Mouse (Mus musculus) limb, embryonic 15.5 days (tissue): ENCODE data around the gene Cpped1. TPM values are rescaled to one million over a fixed set of nuclear protein-coding genes. Genes with fewer than 3 reads are reported as not detected.
A peak's percentile ranks its signal among the peaks of the same experiment; 100 is the strongest.

Source experiments
- ATAC-seq: fragments of 200-750 bp; cut with Nextera tagmentation; 2 replicates; pipeline ENCODE4 v1.8.0; 2017; ENCODE audit warnings: low read depth, moderate TSS enrichment; ENCODE audit not compliant: insufficient number of reproducible peaks, low FRiP score, low TSS enrichment
- H3K27ac ChIP-seq: fragments of 300-500 bp; sonication (generic); 2 replicates; pipeline ENCODE4 v1.5.1; 2015; ENCODE audit warnings: moderate library complexity, mild to moderate bottlenecking, inconsistent platforms
- H3K27me3 ChIP-seq: fragments of 300-500 bp; sonication (generic); 2 replicates; pipeline ENCODE4 v1.6.1; 2015; ENCODE audit warnings: inconsistent platforms
- H3K36me3 ChIP-seq: fragments of 300-500 bp; sonication (generic); 2 replicates; pipeline ENCODE4 v1.6.1; 2015; ENCODE audit warnings: inconsistent platforms
- H3K4me1 ChIP-seq: fragments of 300-500 bp; sonication (generic); 2 replicates; pipeline ENCODE4 v1.6.1; 2015; ENCODE audit warnings: inconsistent platforms
- H3K4me2 ChIP-seq: fragments of 300-500 bp; sonication (generic); 2 replicates; pipeline ENCODE4 v1.6.1; 2015; ENCODE audit warnings: mild to moderate bottlenecking, inconsistent platforms
- H3K4me3 ChIP-seq: fragments of 300-500 bp; sonication (generic); 2 replicates; pipeline ENCODE4 v1.5.1; 2015; ENCODE audit warnings: mild to moderate bottlenecking, inconsistent platforms
- H3K9ac ChIP-seq: fragments of 300-500 bp; sonication (generic); 2 replicates; pipeline ENCODE4 v1.6.1; 2015; ENCODE audit warnings: inconsistent platforms
- H3K9me3 ChIP-seq: fragments of 300-500 bp; sonication (generic); 2 replicates; pipeline ENCODE4 v1.6.1; 2016; ENCODE audit warnings: inconsistent platforms
- WGBS: fragments of 180-500 bp; shearing (Covaris S2); methylation state at CpG from one replicate; pipeline ENCODE4 v1.1.7; 2015; 5-methylcytosine and 5-hydroxymethylcytosine counted together
- polyA plus RNA-seq: library from polyadenylated mRNA; unstranded; fragments of >200 nt; fragmentation: Nextera tagmentation; extraction: Ambion mirVana; gene quantifications from 2 replicates; pipeline ENCODE4 v1.2.1, GENCODE M21; 2015

The Cpped1 gene
- 18.8 and 21.8 TPM in 2 replicates for polyA plus RNA-seq

DNA sequence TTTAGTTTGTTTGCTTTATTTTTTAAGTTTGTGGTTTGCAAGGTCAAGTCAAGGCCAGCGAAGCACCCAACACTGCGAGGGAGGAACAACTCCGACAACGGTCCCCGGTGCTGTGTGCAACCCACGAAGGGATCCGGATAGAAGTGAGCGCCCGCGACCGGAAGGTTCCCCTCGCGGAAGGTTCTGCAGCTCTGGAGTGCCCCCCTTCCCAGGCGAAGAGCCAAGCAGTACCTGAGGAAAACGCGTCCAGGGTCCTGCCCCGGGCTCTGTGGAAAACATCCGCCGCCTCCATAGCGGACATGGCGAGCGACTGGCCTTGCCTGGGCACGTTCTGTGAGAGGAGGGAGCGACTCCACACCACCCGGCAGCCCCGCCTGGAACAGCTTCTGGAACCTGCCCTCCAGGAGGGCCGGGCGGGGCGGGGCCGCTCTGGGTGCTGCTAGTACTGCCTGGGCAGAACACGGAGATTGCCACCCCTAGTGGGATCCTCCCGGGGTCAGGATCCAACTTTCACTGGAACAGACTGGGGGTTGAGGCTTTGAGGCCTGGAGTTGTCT, at the start of gene Cpped1:
Cpped1 (minus strand) TSS at position 411 of the 557 bp plus-strand sequence.
- WGBS = under 1% methylated on average over 29 of the region's 32 CpGs
- ATAC-seq = peak; percentile 91

GRCm38 (mm10) chr16:11940477-11940876, 31.2 kb upstream of the Cpped1 start:
- Histone ChIP-seq H3K4me1 (no peaks in the 10 kb centered on the region), H3K27ac (no peak overlapping the region), H3K9ac (no peak overlapping the region), H3K9me3 (no peaks in the 10 kb centered on the region), H3K27me3 (no peaks in the 10 kb centered on the region), H3K4me3 (no peak overlapping the region), H3K36me3 (no peaks in the 10 kb centered on the region), H3K4me2 (no peak overlapping the region)
- no peak for ATAC-seq

More for the DNA sequence above, at the start of gene Cpped1:
- Histone ChIP-seq H3K27ac (peak within 1 kb of the TSS; percentile 86), H3K27me3 (0 out of 2 replicates have a peak, but pooled peaks cover under 1% of the 10 kb centered on the region), H3K4me3 (peak within 1 kb of the TSS; percentile 60), H3K9me3 (no peaks in the 10 kb centered on the region), H3K4me1 (peaks cover 9% of the 10 kb centered on the region), H3K36me3 (no peaks in the 10 kb centered on the region), H3K4me2 (peak within 1 kb of the TSS; percentile 70), H3K9ac (peak within 1 kb of the TSS; percentile 60)

- ATAC-seq = no peak
- H3K27ac ChIP-seq = no peak overlapping the region
- no peak overlapping the region for H3K4me3 ChIP-seq
- WGBS = 77% methylated on average over 3 of the region's 3 CpGs
- H3K4me1 ChIP-seq = peaks cover 9% of the 10 kb centered on the region
- H3K9ac ChIP-seq = no peak overlapping the region
- H3K27me3 ChIP-seq = 0 out of 2 replicates have a peak, but pooled peaks cover 6% of the 10 kb centered on the region
- H3K9me3 ChIP-seq = no peaks in the 10 kb centered on the region
- no peaks in the 10 kb centered on the region for H3K36me3 ChIP-seq
- H3K4me2 ChIP-seq = no peak overlapping the region
Observed at GRCm38 (mm10) chr16:11910801-11911200, 1.6 kb upstream of the Cpped1 start.

DNA sequence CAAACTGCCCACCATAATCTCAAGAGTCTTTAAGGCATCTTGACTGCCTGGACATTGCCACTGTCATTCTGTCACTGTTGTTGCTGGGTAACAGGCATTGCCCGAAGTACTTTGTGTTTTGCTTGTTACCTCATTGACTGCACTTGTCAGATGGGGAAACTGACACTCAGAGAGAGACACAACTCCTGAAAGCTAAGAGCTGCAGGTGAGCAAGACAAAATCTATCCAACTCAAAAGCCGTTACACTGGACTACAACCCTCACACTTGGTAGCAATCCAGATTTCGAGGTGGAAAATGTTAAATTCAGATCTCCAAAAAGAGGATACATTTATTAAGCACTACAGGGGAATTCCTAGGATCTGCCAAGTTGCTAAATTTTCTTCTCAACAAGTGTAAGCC, 572 bp upstream of the Cpped1 start:
- no peaks in the 10 kb centered on the region for H3K36me3 ChIP-seq
- 75% methylated on average over 3 of the region's 3 CpGs for WGBS
- no peak overlapping the region for H3K9ac ChIP-seq
- no peak overlapping the region for H3K4me3 ChIP-seq
- H3K27ac ChIP-seq = no peak overlapping the region
- no peak for ATAC-seq
- no peak overlapping the region for H3K4me2 ChIP-seq
- peaks cover 9% of the 10 kb centered on the region for H3K4me1 ChIP-seq
- 0 out of 2 replicates have a peak, but pooled peaks cover 6% of the 10 kb centered on the region for H3K27me3 ChIP-seq
- no peaks in the 10 kb centered on the region for H3K9me3 ChIP-seq

DNA sequence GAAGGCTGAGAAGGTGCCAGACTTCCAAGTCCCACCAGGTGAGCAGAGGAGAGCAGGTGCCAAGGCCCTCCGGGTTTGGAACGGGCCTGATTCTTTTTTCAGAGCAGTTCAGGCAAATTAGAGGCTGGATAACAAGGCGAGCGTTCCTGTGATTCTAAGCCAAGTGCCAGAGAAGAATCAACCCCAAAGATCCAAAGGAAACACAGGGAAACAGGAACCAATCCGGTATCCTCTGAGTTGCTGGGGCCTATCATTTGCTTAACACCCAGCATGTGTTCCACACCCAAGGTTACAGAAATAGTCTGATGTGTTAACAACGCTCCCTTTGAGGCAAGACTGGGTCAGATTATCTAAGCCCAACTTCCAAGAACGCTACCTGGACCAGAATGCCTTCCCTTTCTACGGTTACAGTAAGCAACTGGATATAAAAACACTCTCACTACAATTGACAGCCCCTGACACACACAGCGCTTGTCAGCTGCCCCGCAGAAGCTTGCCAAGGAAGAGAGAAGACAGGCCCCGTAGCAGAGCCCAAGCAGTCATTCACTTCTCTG, 707 bp downstream of the Cpped1 start:
- peak overlapping the region; percentile 60 for H3K4me3 ChIP-seq
- peak overlapping the region; percentile 60 for H3K9ac ChIP-seq
- ATAC-seq = peak; percentile 37; the same call in 1 of the 2 replicates
- peak overlapping the region; percentile 70 for H3K4me2 ChIP-seq
- peak overlapping the region; percentile 86 for H3K27ac ChIP-seq
- H3K9me3 ChIP-seq = no peaks in the 10 kb centered on the region
- 16% methylated on average over 11 of the region's 11 CpGs for WGBS
- no peaks in the 10 kb centered on the region for H3K36me3 ChIP-seq
- H3K27me3 ChIP-seq = no peaks in the 10 kb centered on the region
- H3K4me1 ChIP-seq = peaks cover 9% of the 10 kb centered on the region

DNA sequence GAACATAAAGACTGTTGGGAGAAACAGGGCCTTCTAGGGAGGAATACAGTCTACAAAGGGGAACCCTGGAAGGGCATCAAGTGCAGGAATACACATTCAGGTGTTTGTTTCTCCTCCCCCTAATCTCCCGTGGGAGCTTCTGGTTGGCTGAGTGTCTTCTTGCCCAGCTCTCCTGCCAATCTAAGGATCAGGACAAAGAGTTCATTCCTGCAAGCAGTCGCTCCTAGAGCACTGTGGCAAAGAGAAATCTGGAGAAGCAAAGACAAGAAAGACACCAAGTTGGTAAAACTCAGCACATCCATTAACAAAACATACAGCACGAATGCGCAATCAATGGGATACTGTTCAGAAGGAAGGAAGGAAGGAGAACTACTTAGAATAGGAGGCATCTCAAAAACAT, 1.4 kb downstream of the Cpped1 start:
- Histone ChIP-seq H3K9ac (no peak overlapping the region), H3K4me2 (peak overlapping the region; percentile 70), H3K27ac (no peak overlapping the region), H3K9me3 (no peaks in the 10 kb centered on the region), H3K4me3 (peak overlapping the region; percentile 60; the same call in 1 of the 2 replicates), H3K27me3 (no peaks in the 10 kb centered on the region), H3K36me3 (no peaks in the 10 kb centered on the region), H3K4me1 (peaks cover 9% of the 10 kb centered on the region)
- no peak for ATAC-seq
- WGBS = 86% methylated on average over 4 of the region's 4 CpGs

GRCm38 (mm10) chr16:11906906-11907305, 2.3 kb downstream of the Cpped1 start:
- Histone ChIP-seq H3K9me3 (no peaks in the 10 kb centered on the region), H3K27ac (no peak overlapping the region), H3K4me3 (no peak overlapping the region), H3K27me3 (no peaks in the 10 kb centered on the region), H3K4me1 (peaks cover 9% of the 10 kb centered on the region), H3K36me3 (no peaks in the 10 kb centered on the region), H3K4me2 (no peak overlapping the region), H3K9ac (no peak overlapping the region)
- no peak for ATAC-seq
- 91% methylated on average over 1 of the region's 1 CpGs for whole genome bisulfite sequencing

DNA sequence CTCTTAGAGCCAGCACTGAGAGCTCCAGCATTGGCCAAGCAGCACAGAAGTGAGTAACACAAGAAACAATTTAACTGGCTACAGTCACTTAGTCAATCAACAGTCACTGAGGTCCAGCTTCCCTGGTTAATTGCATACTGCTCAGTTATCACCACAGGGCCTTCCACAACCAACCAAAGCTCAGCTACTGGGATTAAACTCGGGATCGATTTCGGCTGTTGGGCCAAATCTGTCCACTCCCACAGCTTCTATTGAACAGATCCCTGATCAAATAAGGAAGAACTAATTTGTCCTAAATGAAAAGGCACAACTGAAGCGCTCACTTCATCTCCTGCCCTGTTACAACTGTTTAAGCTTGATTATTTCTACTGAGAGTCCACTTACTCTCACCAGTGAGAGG, 4.0 kb downstream of the Cpped1 start:
- 87% methylated on average over 4 of the region's 4 CpGs for WGBS
- no peaks in the 10 kb centered on the region for H3K27me3 ChIP-seq
- no peak overlapping the region for H3K27ac ChIP-seq
- H3K9ac ChIP-seq = no peak overlapping the region
- no peak overlapping the region for H3K4me3 ChIP-seq
- H3K9me3 ChIP-seq = no peaks in the 10 kb centered on the region
- no peak for ATAC-seq
- no peaks in the 10 kb centered on the region for H3K36me3 ChIP-seq
- peaks cover 9% of the 10 kb centered on the region for H3K4me1 ChIP-seq
- no peak overlapping the region for H3K4me2 ChIP-seq

- H3K9me3 ChIP-seq = no peaks in the 10 kb centered on the region
- H3K4me1 ChIP-seq = no peaks in the 10 kb centered on the region
- H3K36me3 ChIP-seq = 0 out of 2 replicates have a peak, but pooled peaks cover 2% of the 10 kb centered on the region
- no peak for ATAC-seq
- WGBS = 79% methylated on average over 7 of the region's 7 CpGs
- no peaks in the 10 kb centered on the region for H3K27me3 ChIP-seq
- no peak overlapping the region for H3K27ac ChIP-seq
- H3K4me2 ChIP-seq = no peak overlapping the region
- no peak overlapping the region for H3K4me3 ChIP-seq
- no peak overlapping the region for H3K9ac ChIP-seq
Observed at GRCm38 (mm10) chr16:11902007-11902406, 7.2 kb downstream of the Cpped1 start.

- H3K9ac ChIP-seq = no peak overlapping the region
- H3K4me3 ChIP-seq = no peak overlapping the region
- 92% methylated on average over 6 of the region's 6 CpGs for WGBS
- H3K4me1 ChIP-seq = no peaks in the 10 kb centered on the region
- no peaks in the 10 kb centered on the region for H3K9me3 ChIP-seq
- H3K27ac ChIP-seq = no peak overlapping the region
- H3K27me3 ChIP-seq = no peaks in the 10 kb centered on the region
- no peak overlapping the region for H3K4me2 ChIP-seq
- 0 out of 2 replicates have a peak, but pooled peaks cover 2% of the 10 kb centered on the region for H3K36me3 ChIP-seq
- no peak for ATAC-seq
Observed at GRCm38 (mm10) chr16:11900341-11900740, 8.9 kb downstream of the Cpped1 start.

DNA sequence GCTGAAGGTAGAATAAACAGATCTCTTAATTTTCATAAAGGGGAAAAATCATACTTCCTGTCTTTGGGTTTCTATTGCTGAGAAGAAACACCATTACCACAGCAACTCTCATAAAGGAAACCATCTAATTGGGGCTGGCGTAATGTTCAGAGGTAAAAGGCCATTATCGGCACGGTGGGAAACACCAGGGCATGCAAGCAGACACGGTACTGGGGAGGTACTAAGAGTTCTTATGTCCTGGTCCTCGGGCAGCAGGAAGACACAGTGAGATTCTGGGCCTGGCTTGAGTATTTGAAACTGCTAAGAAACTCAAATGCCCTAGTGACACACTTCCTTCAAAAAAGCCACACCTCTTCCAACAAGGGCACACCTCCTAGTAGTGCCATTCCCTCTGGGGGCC, 12.8 kb downstream of the Cpped1 start:
- Histone ChIP-seq H3K9me3 (no peaks in the 10 kb centered on the region), H3K36me3 (0 out of 2 replicates have a peak, but pooled peaks cover 6% of the 10 kb centered on the region), H3K27me3 (no peaks in the 10 kb centered on the region), H3K4me1 (no peaks in the 10 kb centered on the region), H3K27ac (no peak overlapping the region), H3K4me3 (no peak overlapping the region), H3K9ac (no peak overlapping the region), H3K4me2 (no peak overlapping the region)
- no peak for ATAC-seq
- 57% methylated on average over 5 of the region's 5 CpGs for WGBS

GRCm38 (mm10) chr16:11894877-11895276, 14.4 kb downstream of the Cpped1 start:
- no peak for ATAC-seq
- Histone ChIP-seq H3K4me3 (no peak overlapping the region), H3K27me3 (no peaks in the 10 kb centered on the region), H3K27ac (no peak overlapping the region), H3K4me2 (no peak overlapping the region), H3K9ac (no peak overlapping the region), H3K9me3 (no peaks in the 10 kb centered on the region), H3K4me1 (no peaks in the 10 kb centered on the region), H3K36me3 (0 out of 2 replicates have a peak, but pooled peaks cover 6% of the 10 kb centered on the region)
- 65% methylated on average over 3 of the region's 3 CpGs for WGBS
